Mouse (Mus musculus): ENCODE measurements around the gene Ccdc96.

The Ccdc96 gene

DNA sequence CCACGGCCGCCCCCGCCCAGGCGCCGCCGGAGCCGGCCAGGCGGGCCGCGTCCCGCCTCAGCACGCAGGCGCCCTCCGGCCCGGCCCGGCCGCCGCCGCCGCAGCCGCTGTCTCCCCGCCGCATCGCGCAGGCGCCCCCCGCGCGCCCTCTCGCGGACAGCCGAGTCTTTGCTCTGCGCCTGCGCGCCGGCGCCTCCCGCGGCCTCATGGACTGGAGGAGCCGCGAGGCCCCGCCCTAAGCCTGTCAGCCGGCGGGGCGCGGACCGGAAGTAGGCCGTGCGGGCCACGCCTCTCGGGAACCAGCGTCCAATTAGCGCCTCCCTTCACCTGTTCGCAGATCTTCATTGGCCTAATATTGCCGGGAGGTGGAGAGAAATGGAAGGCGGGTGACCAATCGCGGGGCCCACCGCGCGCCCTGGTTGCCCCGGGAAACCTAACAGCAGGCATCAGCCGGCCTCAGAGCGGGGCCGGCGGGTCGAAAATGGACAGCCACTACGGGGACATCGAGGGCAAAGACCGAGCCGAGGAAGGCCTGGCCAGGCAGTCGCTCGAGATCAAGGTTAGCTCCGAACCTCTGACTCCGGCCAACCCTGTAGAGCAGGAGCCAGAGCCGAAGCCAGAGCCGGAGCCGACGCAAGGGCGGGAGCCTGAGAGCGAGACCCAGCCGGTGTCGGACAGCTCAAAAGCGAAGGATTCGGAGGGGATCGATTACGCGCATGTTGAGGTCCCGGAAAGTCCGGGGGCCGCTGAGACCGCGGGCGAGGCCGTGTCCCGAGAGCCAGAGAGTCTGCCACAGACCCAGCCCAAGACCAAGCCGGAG, at the start of gene Ccdc96, which contains the start of gene Tada2b:
TSS of gene Ccdc96 (plus strand) at position 418 of the 820 bp plus-strand sequence.
TSS of gene Tada2b (minus strand) at position 115 of the 820 bp plus-strand sequence.
- peak; percentile 98 for DNase-seq (ENCODE audit: low read depth, low spot score)

- DNase-seq (ENCODE audit: low read depth, low spot score) = no peak
These were observed 47.5 kb upstream of the Ccdc96 start for GRCm38 (mm10) chr5:36436858-36437257.

DNA sequence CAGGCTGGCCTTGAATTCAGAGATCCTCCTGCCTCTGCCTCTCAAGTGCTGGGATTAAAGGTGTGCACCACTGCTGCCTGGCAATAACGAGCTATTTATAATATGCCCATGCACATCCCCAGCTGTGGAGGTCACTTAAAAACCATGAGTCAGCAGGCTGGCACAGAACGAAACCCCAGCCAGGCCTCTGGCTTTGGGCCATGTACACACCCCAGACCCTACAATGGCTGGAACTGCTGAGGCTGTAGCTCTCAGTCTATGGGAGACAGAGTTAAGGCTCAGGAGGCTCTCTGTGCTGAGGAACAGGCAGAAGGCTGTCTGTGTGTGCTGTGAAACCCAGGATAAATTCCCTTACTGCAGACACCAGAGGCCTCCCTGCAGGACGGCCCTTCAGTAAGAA, 43.6 kb upstream of the Ccdc96 start:
- no peak for DNase-seq (ENCODE audit: low read depth, low spot score)

- DNase-seq (ENCODE audit: low read depth, low spot score) = no peak
These were observed 39.8 kb upstream of the Ccdc96 start for GRCm38 (mm10) chr5:36444611-36445010.

- no peak for DNase-seq (ENCODE audit: low read depth, low spot score)
These were observed 39.4 kb upstream of the Ccdc96 start for GRCm38 (mm10) chr5:36445028-36445427.

GRCm38 (mm10) chr5:36446166-36446890, 38.1 kb upstream of the Ccdc96 start:
- no peak for DNase-seq (ENCODE audit: low read depth, low spot score)

- no peak for DNase-seq (ENCODE audit: low read depth, low spot score)
These were observed 36.5 kb upstream of the Ccdc96 start for GRCm38 (mm10) chr5:36447872-36448271.

- DNase-seq (ENCODE audit: low read depth, low spot score) = no peak
These were observed 34.6 kb upstream of the Ccdc96 start for GRCm38 (mm10) chr5:36449710-36450358.

DNA sequence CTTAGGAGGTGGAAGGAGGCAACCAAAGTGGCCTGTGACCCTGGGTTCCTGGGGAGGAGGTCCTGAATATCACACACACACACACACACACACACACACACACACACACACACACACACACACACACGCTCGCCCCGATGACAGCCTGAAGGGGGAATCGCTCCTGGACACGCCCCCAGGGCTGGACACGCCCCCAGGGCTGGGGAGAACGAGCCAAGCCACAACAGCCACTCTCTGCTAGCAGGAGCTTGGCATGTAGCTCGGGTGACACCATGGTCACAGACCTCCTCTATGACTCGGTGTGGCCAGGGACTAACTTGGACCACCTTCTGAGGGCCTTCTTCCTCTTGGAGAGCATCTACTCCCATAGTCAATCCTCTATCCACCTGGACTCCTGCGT, 33.3 kb upstream of the Ccdc96 start:
- no peak for DNase-seq (ENCODE audit: low read depth, low spot score)

DNA sequence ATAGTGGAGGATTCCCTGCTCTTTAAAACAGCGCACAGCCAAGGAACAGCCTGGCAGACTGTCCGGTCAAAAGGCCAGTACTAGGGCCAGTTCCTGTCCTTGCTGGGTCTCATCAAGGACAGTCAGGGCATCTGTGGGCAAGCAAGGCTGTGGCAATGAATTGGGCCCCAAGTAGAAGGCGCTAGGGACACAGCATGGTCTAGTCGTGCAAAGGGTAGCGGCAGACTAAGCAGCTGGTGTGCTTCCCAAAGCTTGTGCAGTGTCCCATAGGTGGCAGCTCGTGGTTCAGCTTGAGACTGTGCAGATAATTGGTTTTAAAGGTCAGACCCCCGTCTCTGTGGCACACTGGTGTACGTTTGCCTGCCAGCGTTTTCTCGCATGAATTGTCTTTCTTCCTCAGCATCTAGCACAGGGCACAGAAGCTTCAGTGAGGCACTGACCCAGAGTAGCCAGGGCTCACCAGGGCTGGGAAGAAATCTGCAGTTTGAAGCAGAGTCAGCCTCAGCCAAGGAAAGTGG, 32.5 kb upstream of the Ccdc96 start:
- no peak for DNase-seq (ENCODE audit: low read depth, low spot score)

DNA sequence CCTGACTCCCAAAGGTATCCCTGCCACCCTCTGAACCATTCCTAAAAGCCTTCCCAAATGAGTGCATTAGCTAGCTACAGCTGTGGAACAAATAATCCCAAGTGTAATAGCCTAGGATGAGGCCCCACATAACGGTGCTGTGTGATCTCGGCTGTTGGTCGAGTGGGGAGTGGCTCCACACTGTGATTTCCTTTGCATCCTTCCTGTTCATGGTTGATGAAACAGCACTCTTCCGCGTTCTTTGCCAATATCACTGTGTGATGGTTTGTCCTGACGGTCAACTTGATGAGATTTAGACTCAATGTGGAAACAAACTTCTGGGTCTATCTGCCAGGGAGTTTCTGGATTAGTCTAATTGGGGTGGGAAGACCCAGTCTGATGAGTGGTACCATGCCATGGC, 31.6 kb upstream of the Ccdc96 start:
- DNase-seq (ENCODE audit: low read depth, low spot score) = no peak

GRCm38 (mm10) chr5:36457706-36458105, 26.7 kb upstream of the Ccdc96 start:
- DNase-seq (ENCODE audit: low read depth, low spot score) = no peak

DNA sequence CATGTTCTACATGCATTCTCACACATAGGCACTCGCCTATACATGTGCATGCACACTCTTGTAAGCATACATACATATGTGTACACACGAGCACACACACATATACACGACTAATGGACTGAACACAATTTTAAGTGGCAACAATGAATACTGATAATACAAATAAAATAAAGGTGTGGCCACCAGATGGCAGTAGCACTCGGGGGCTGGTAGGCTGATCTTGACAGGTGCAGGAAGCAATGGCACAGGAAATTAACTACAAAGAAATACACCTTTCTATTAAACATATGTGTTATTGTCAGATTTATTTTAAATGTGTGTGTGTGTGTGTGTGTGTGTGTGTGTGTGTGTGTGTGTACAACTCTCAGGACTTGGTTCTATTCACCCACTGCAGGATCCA, 25.5 kb upstream of the Ccdc96 start:
- DNase-seq (ENCODE audit: low read depth, low spot score) = peak; percentile 36

DNA sequence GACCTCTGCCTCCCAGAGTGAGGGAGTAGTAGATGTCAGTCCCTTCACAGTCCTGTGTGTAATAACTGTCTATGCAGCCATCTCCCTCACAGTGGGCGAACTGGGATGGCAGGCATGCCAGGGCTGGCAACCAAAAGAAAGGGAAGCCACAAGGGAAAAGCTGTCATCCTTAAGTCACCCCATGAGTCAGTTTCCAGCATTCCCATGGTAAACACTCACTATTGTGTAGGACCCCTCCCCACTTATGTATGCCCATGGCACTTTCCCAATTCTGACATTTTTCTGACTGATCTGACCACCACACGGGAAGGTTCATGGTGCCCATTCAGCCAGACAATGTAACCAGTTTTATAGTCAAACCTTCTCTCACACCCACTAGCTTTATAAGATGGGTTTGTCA, 23.7 kb upstream of the Ccdc96 start:
- DNase-seq (ENCODE audit: low read depth, low spot score) = no peak

GRCm38 (mm10) chr5:36461231-36461630, 23.2 kb upstream of the Ccdc96 start:
- DNase-seq (ENCODE audit: low read depth, low spot score) = no peak

DNA sequence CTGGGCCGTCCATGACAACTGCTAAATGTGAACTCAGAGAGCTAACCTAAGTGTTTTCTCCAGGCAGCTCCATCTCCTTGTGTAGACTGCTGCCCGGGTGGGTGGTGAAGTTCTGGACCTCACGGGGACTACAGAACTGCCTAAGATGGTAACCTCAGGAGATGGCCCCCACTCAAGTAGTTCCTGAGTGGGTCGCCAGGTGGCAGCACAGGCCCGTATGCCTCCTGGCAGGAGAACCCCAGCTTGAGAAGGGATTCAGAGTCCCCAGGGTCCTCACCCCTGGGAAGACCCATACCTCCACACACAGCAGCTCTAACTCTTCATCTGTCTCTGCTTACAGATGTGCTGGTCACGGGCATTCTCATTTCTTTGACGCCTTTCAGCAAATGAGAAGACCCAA, 21.6 kb upstream of the Ccdc96 start:
- DNase-seq (ENCODE audit: low read depth, low spot score) = peak; percentile 57

GRCm38 (mm10) chr5:36463391-36463790, 21.0 kb upstream of the Ccdc96 start:
- DNase-seq (ENCODE audit: low read depth, low spot score) = no peak

GRCm38 (mm10) chr5:36464709-36465661, 19.4 kb upstream of the Ccdc96 start, which contains the start of gene Grpel1:
Grpel1 (plus strand) TSS chr5:36464998.
- peak; percentile 100 for DNase-seq (ENCODE audit: low read depth, low spot score)

- no peak for DNase-seq (ENCODE audit: low read depth, low spot score)
These were observed 18.5 kb upstream of the Ccdc96 start for GRCm38 (mm10) chr5:36465889-36466288.

- DNase-seq (ENCODE audit: low read depth, low spot score) = no peak
These were observed 13.2 kb upstream of the Ccdc96 start for GRCm38 (mm10) chr5:36471206-36471605.

Measured in retina, postnatal 7 days (tissue).